Mouse (Mus musculus): ENCODE data around the gene Ubap2.

Gene Ubap2

GRCm38 (mm10) chr4:41260691-41261090, 14.3 kb downstream of the Ubap2 start:
- no peak for DNase-seq (ENCODE audit: low read depth, low spot score)

GRCm38 (mm10) chr4:41259019-41259418, 15.9 kb downstream of the Ubap2 start:
- no peak for DNase-seq (ENCODE audit: low read depth, low spot score)

GRCm38 (mm10) chr4:41257752-41258151, 17.2 kb downstream of the Ubap2 start:
- peak; percentile 31 for DNase-seq (ENCODE audit: low read depth, low spot score)

GRCm38 (mm10) chr4:41255564-41256210, 19.3 kb downstream of the Ubap2 start:
- DNase-seq (ENCODE audit: low read depth, low spot score) = peak; percentile 56

DNA sequence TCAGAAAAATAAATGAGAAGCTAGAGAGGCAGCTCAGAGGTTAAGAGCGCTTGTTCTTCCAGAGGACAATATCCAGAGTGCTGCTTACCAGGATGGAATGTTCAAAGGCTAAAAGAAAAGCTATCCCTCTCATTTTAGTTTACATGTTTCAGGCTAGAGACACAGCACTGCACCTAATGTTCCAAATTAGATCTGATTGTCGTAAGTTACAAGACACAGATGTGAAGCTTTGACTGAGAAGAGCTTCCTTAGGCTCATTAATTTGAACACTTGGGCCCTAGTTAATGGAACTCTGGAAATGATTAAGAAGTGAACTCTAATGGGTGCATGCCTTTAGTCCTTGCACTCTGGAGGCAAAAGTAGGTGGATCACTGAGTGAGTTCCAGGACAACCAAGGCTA, 21.2 kb downstream of the Ubap2 start:
- no peak for DNase-seq (ENCODE audit: low read depth, low spot score)

- DNase-seq (ENCODE audit: low read depth, low spot score) = no peak
Observed at GRCm38 (mm10) chr4:41245408-41245807, 29.5 kb downstream of the Ubap2 start.

- no peak for DNase-seq (ENCODE audit: low read depth, low spot score)
Observed at GRCm38 (mm10) chr4:41240916-41241315, 34.0 kb downstream of the Ubap2 start.

- no peak for DNase-seq (ENCODE audit: low read depth, low spot score)
Observed at GRCm38 (mm10) chr4:41235621-41236020, 39.3 kb downstream of the Ubap2 start.

DNA sequence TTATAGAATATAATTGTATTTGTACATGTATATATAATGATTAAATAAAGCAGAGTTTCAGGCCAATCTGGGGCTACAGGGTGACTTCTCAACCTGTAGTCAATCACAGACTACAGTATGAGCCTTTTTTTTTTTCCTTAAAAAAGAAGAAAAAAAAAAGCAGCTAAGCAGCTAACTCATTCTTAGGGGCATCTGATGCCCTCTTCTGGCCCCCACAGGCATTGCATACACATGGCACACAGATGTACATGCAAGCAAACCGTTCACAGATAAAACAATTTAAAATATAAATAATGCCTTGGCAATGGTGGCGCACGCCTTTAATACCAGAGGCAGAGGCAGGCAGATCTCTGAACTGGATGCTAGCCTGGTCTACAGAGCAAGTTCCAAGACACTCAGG, 48.6 kb downstream of the Ubap2 start:
- DNase-seq (ENCODE audit: low read depth, low spot score) = peak; percentile 3

GRCm38 (mm10) chr4:41225412-41225811, 49.5 kb downstream of the Ubap2 start:
- DNase-seq (ENCODE audit: low read depth, low spot score) = peak; percentile 3

DNA sequence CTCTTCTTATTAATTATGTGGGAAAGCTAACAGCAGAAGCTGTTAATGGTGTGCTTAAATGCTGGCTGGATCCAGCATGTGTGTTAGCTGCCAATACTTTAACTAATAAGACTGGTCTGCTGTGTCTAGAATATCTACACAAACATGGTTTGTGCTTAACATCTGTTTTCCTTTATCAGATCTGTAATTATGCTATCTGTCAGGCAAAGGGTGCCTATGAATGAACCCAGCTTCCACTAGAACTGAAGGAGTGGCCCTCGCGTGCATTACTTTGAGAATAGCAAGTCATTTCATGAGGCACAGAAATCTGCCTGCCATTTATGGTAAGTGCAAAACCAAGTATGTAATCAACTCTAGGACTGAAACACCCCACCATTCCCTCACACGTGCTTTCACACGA, 66.9 kb downstream of the Ubap2 start:
- DNase-seq (ENCODE audit: low read depth, low spot score) = no peak

DNA sequence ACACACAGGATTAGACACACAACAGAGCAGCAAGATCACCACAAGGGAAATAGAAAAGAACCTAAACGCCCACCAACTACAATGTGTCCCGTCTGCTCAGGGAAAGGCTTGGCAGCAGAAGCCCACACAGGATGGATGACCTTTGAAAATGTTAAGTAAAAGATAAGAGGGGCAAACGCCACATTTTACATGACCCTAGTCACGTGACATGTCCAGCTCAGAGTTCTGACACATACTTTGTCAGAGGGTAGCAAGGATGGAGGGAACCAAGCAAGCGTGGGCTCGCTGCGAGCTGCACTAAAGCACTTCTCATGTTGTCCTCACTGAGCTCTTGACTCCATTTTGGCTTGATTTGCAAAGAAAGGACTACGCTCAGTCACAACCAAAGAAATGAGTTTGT, 69.2 kb downstream of the Ubap2 start:
- no peak for DNase-seq (ENCODE audit: low read depth, low spot score)

GRCm38 (mm10) chr4:41202135-41202534, 72.8 kb downstream of the Ubap2 start:
- DNase-seq (ENCODE audit: low read depth, low spot score) = no peak

DNA sequence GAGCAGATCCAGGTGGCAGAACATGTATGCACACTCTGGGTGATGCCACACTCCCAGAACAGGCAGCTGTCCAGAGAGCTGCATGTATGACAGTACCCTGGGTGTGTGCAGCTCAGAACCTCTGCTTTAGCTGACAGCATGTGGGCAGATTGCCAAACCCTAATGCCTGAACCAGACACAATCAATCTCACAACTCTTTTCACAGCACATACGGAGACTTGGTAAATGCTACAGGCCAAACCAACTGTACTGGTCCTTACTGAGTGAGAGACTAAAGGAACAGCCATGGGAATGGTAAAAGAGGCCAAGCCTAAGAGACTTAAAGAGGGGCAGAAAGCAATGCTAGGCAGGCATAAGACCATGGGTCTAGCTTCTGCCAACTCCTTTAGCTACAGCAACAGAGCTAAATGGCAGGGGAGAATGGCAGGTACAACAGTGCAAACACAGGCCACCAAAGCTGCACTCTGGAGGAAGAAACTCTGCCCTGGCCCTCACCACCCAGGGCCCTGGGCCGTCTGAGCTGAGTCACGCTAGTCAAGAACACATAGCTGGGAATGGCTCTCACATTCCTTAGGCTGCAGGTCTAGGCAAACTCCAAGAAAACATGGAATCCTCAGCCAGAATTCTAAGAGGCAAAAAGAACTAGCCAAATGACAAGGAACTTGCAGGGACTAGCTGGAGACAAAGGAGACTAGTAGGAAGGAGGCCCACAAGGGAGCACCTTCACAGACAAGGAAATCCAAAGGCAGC, 77.9 kb downstream of the Ubap2 start:
- DNase-seq (ENCODE audit: low read depth, low spot score) = peak; percentile 25

- DNase-seq (ENCODE audit: low read depth, low spot score) = no peak
Observed at GRCm38 (mm10) chr4:41195328-41195727, 79.6 kb downstream of the Ubap2 start.

GRCm38 (mm10) chr4:41192544-41193512, 82.1 kb downstream of the Ubap2 start:
- DNase-seq (ENCODE audit: low read depth, low spot score) = no peak

DNA sequence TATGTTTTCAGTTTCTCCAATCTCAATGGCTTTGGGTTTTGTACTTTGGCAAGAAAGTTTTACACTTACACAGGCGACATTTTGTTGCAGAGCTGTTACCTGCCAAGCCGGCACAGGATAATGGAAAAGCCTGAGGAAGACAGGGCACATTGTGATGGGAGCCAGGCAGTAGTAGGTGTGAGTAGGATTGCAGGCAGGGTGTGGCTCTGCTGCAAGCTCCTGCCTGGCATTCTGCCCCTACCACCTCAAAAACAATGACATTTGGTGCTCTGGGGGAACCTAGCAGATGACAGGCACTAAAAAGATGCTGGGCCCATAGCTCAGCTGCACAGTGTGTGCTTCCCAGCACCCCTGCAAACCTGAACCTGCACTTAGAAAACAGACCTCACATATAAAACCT, 85.1 kb downstream of the Ubap2 start:
- DNase-seq (ENCODE audit: low read depth, low spot score) = no peak

DNA sequence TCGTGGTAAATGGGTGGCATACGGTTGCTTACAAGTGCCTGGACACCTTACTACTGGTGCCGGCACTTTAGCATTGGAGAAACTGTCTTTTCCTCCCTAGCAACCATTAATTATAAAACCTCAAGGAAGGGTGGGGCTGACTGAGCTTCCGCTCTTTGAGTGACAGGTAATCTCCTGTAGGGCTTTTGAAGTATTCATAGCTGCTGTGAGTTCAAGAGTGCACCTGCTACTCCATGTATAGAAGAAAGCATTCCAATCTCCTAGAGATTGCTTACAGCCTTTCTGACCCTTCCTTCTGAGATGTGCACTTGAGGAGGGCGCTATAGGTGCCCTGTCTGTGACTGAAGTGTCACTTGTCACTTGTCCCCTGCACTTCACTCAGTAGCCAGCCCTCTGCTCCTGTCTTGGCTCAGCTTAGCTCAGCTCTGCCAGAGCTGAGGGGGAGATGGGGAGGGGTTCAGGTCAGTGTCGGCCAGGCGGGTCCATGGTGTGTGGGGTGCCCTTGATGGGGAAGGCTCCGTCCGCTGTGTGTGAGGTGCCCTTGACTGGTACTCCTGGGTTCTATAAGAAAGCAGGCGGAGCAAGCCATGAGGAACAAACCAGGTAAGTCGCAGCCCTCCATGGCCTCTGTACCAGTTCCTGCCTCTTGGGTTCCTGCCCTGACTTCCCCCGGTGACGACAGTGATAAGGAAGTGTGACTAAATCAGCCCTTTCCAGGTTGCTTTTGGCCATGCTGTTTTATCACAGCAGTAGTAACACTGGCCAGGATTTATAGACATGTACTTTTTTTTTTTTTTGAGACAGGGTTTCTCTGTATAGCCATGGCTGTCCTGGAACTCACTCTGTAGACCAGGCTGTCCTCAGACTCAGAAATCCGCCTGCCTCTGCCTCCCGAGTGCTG, 94.9 kb downstream of the Ubap2 start:
- no peak for DNase-seq (ENCODE audit: low read depth, low spot score)

- no peak for DNase-seq (ENCODE audit: low read depth, low spot score)
Observed at GRCm38 (mm10) chr4:41174631-41175030, 100.3 kb downstream of the Ubap2 start.

- no peak for DNase-seq (ENCODE audit: low read depth, low spot score)
Observed at GRCm38 (mm10) chr4:41170970-41171369, 104.0 kb downstream of the Ubap2 start.
